Mouse (Mus musculus): Measurements from ENCODE around the gene Tubb2a. TPM values are rescaled to one million over a fixed set of nuclear protein-coding genes. Genes with fewer than 3 reads are reported as not detected.
A peak's percentile ranks its signal among the peaks of the same experiment; 100 is the strongest.
"Not testable (repeated sequence)": the region's sequence is repeated elsewhere in the genome, so short reads cannot be mapped to it uniquely, and the experiment has no call there.

Gene Tubb2a
- polyA plus RNA-seq, 1 experiment = 1,313 TPM

- Histone ChIP-seq H3K27ac (ENCODE audit: insufficient read depth, low read length) (no peak overlapping the region), H3K4me1 (ENCODE audit: control insufficient read depth, insufficient read depth, low read length) (peaks cover 1% of the 10 kb centered on the region; the same call in 1 of the 2 replicates), H3K4me3 (ENCODE audit: insufficient read depth, low read length) (no peak overlapping the region)
- TF ChIP-seq POLR2A (IDR thresholded peaks at IDR 0.05; ENCODE audit: extremely low read depth, insufficient read depth, low read length) = no peak
- no peak for TF ChIP-seq CTCF (IDR thresholded peaks at IDR 0.05; ENCODE audit: extremely low read depth, insufficient read depth, low read length)
Measured at GRCm38 (mm10) chr13:34079801-34080200, 2.0 kb upstream of the Tubb2a start.

- peak overlapping the region; percentile 91 for H3K4me3 ChIP-seq (ENCODE audit: insufficient read depth, low read length)
- H3K4me1 ChIP-seq (ENCODE audit: control insufficient read depth, insufficient read depth, low read length) = peaks cover 1% of the 10 kb centered on the region; the same call in 1 of the 2 replicates
- no peak overlapping the region for H3K27ac ChIP-seq (ENCODE audit: insufficient read depth, low read length)
- TF ChIP-seq CTCF (IDR thresholded peaks at IDR 0.05; ENCODE audit: extremely low read depth, insufficient read depth, low read length) = no peak
- no peak for TF ChIP-seq POLR2A (IDR thresholded peaks at IDR 0.05; ENCODE audit: extremely low read depth, insufficient read depth, low read length)
Measured at GRCm38 (mm10) chr13:34078500-34079280, 883 bp upstream of the Tubb2a start.

- Histone ChIP-seq H3K27ac (ENCODE audit: insufficient read depth, low read length) (peak overlapping the region; percentile 71), H3K4me1 (ENCODE audit: control insufficient read depth, insufficient read depth, low read length) (peaks cover 1% of the 10 kb centered on the region; the same call in 1 of the 2 replicates), H3K4me3 (ENCODE audit: insufficient read depth, low read length) (peak overlapping the region; percentile 91)
- peak; percentile 66; the same call in 1 of the 2 replicates for TF ChIP-seq POLR2A (IDR thresholded peaks at IDR 0.05; ENCODE audit: extremely low read depth, insufficient read depth, low read length)
- no peak for TF ChIP-seq CTCF (IDR thresholded peaks at IDR 0.05; ENCODE audit: extremely low read depth, insufficient read depth, low read length)
Measured at GRCm38 (mm10) chr13:34076561-34077491, 981 bp downstream of the Tubb2a start.

- not testable (repeated sequence) for H3K27ac ChIP-seq (ENCODE audit: insufficient read depth, low read length); H3K4me1 ChIP-seq (ENCODE audit: control insufficient read depth, insufficient read depth, low read length)
- peak overlapping the region; percentile 91; the same call in 1 of the 2 replicates for H3K4me3 ChIP-seq (ENCODE audit: insufficient read depth, low read length)
Measured at GRCm38 (mm10) chr13:34075893-34076292, 1.9 kb downstream of the Tubb2a start.

- H3K4me3 ChIP-seq (ENCODE audit: insufficient read depth, low read length); H3K4me1 ChIP-seq (ENCODE audit: control insufficient read depth, insufficient read depth, low read length); H3K27ac ChIP-seq (ENCODE audit: insufficient read depth, low read length): not testable (repeated sequence)
Measured at GRCm38 (mm10) chr13:34074441-34074840, 3.4 kb downstream of the Tubb2a start.

GRCm38 (mm10) chr13:34072847-34073246 lies 5.0 kb downstream of the Tubb2a start:
- TF ChIP-seq POLR2A (IDR thresholded peaks at IDR 0.05; ENCODE audit: extremely low read depth, insufficient read depth, low read length) = no peak
- TF ChIP-seq CTCF (IDR thresholded peaks at IDR 0.05; ENCODE audit: extremely low read depth, insufficient read depth, low read length) = no peak

GRCm38 (mm10) chr13:34071836-34072235 lies 6.0 kb downstream of the Tubb2a start:
- H3K27ac ChIP-seq (ENCODE audit: insufficient read depth, low read length) = no peak overlapping the region
- no peak overlapping the region for H3K4me3 ChIP-seq (ENCODE audit: insufficient read depth, low read length)
- TF ChIP-seq POLR2A (IDR thresholded peaks at IDR 0.05; ENCODE audit: extremely low read depth, insufficient read depth, low read length) (no peak), CTCF (IDR thresholded peaks at IDR 0.05; ENCODE audit: extremely low read depth, insufficient read depth, low read length) (no peak)
- peaks cover 1% of the 10 kb centered on the region; the same call in 1 of the 2 replicates for H3K4me1 ChIP-seq (ENCODE audit: control insufficient read depth, insufficient read depth, low read length)

More at GRCm38 (mm10) chr13:34072847-34073246, 5.0 kb downstream of the Tubb2a start:
- H3K27ac ChIP-seq (ENCODE audit: insufficient read depth, low read length) = no peak overlapping the region
- peaks cover 1% of the 10 kb centered on the region; the same call in 1 of the 2 replicates for H3K4me1 ChIP-seq (ENCODE audit: control insufficient read depth, insufficient read depth, low read length)
- H3K4me3 ChIP-seq (ENCODE audit: insufficient read depth, low read length) = no peak overlapping the region

- H3K27ac ChIP-seq (ENCODE audit: insufficient read depth, low read length) = no peak overlapping the region
- no peak overlapping the region for H3K4me3 ChIP-seq (ENCODE audit: insufficient read depth, low read length)
- no peak for TF ChIP-seq CTCF (IDR thresholded peaks at IDR 0.05; ENCODE audit: extremely low read depth, insufficient read depth, low read length)
- TF ChIP-seq POLR2A (IDR thresholded peaks at IDR 0.05; ENCODE audit: extremely low read depth, insufficient read depth, low read length) = no peak
- peaks cover 2% of the 10 kb centered on the region; the same call in 1 of the 2 replicates for H3K4me1 ChIP-seq (ENCODE audit: control insufficient read depth, insufficient read depth, low read length)
Measured at GRCm38 (mm10) chr13:34070296-34070695, 7.5 kb downstream of the Tubb2a start.

- no peak for TF ChIP-seq CTCF (IDR thresholded peaks at IDR 0.05; ENCODE audit: extremely low read depth, insufficient read depth, low read length)
- TF ChIP-seq POLR2A (IDR thresholded peaks at IDR 0.05; ENCODE audit: extremely low read depth, insufficient read depth, low read length) = no peak
- Histone ChIP-seq H3K4me3 (ENCODE audit: insufficient read depth, low read length) (no peak overlapping the region), H3K4me1 (ENCODE audit: control insufficient read depth, insufficient read depth, low read length) (peaks cover 2% of the 10 kb centered on the region; the same call in 1 of the 2 replicates), H3K27ac (ENCODE audit: insufficient read depth, low read length) (no peak overlapping the region)
Measured at GRCm38 (mm10) chr13:34066351-34066750, 11.5 kb downstream of the Tubb2a start.
